27 mouse cellular contexts compared by ENCODE assay signal in genomic region chr3:91052654-91053053, GRCm38 (mm10). TPM values are rescaled to one million over a fixed set of nuclear protein-coding genes. Genes with fewer than 3 reads are reported as not detected.
A peak's percentile ranks its signal among the peaks of the same experiment; 100 is the strongest.
DNase-seq lines count a peak whose midpoint lies in the region; TF ChIP-seq lines count a peak whose summit lies in the region.
"Had no signal": no experiment of that assay in that cellular context is flagged by ENCODE, and none has a peak within 500 bp of the region (broad histone marks: within the 10 kb centered on the region; RNA-seq: fewer than 3 reads in every experiment).

No protein-coding gene starts in this region.

- H3K27ac ChIP-seq in left cerebral cortex, adult 2 months: no peak overlapping the region
- H3K27ac ChIP-seq in MEL (ENCODE audit: control insufficient read depth, low read depth, low read length): no peak overlapping the region
- H3K27ac ChIP-seq: embryonic facial prominence, embryonic 10.5 days; hindbrain, embryonic 15.5 days; intestine, embryonic 15.5 days; limb, embryonic 10.5 days; liver, embryonic 12.5 days; neural tube, embryonic 15.5 days had no signal

- DNase-seq in adrenal gland, postnatal 10 days: peak; percentile 6
- no peak for DNase-seq in adrenal gland, adult 18-20 months (ENCODE audit: low spot score in 2 of 2)
- no peak for DNase-seq in left cerebral cortex, adult 2 months (ENCODE audit: extremely low spot score in 1 of 2, low spot score in 2 of 2)
- DNase-seq in left cerebral cortex, adult 9 months (ENCODE audit: low spot score in 2 of 2): no peak
- DNase-seq in MEL (ENCODE audit: low read depth, low spot score): peak; percentile 8
- peak; percentile 2 for DNase-seq in brain, adult 2 months (ENCODE audit: low read depth, low spot score)
- no peak for DNase-seq in B cell, adult 2 months
- DNase-seq: cerebellum, adult 2 months; cerebellum, postnatal 36 days; gastrocnemius, postnatal 10 days; heart, adult 18-20 months; heart, postnatal 4 days; kidney, postnatal 14 days; lung, adult 2 months; lung, postnatal 4 days; thymus, postnatal 14 days had no signal

- no peak for TF ChIP-seq EP300 in MEL (IDR thresholded peaks at IDR 0.05; ENCODE audit: low read depth in 1 of 2, low read length in 2 of 2)

- H3K9ac ChIP-seq in MEL (ENCODE audit: control insufficient read depth, low read depth, low read length, poor library complexity, severe bottlenecking): no peak overlapping the region
- H3K9ac ChIP-seq: hindbrain, embryonic 15.5 days; intestine, embryonic 15.5 days; liver, embryonic 12.5 days; neural tube, embryonic 15.5 days had no signal

- H3K4me1 ChIP-seq in MEL (ENCODE audit: control insufficient read depth in 1 of 2, insufficient read depth in 2 of 2, low read length in 2 of 2): no peaks in the 10 kb centered on the region
- H3K4me1 ChIP-seq: embryonic facial prominence, embryonic 10.5 days; hindbrain, embryonic 15.5 days; intestine, embryonic 15.5 days; limb, embryonic 10.5 days; liver, embryonic 12.5 days; neural tube, embryonic 15.5 days had no signal

- peak; percentile 15 for TF ChIP-seq CTCF in left cerebral cortex, adult 2 months (IDR thresholded peaks at IDR 0.05)
- TF ChIP-seq CTCF in MEL (IDR thresholded peaks at IDR 0.05 in 2 of 3, conservative IDR thresholded peaks at IDR 0.05 in 1 of 3; ENCODE audit: control insufficient read depth in 1 of 3, insufficient read depth in 1 of 3, low read depth in 2 of 3, low read length in 3 of 3, poor library complexity in 1 of 3, severe bottlenecking in 1 of 3): peak in 2 of 3 experiments; percentile 6 to 23; a peak in 2 of 6 replicates

- no peaks in the 10 kb centered on the region for H3K79me2 ChIP-seq in MEL (ENCODE audit: control insufficient read depth, insufficient read depth, low read length, poor library complexity)

- no peaks in the 10 kb centered on the region for H3K9me3 ChIP-seq in MEL (replicated peaks; ENCODE audit: insufficient read depth, low read length)
- H3K9me3 ChIP-seq: hindbrain, embryonic 15.5 days; intestine, embryonic 15.5 days; limb, embryonic 10.5 days; liver, embryonic 12.5 days had no signal

- intact Hi-C loops in left cerebral cortex, adult 2 months (cut with DNase I): no loop called here

- no peaks in the 10 kb centered on the region for H3K36me3 ChIP-seq in MEL (ENCODE audit: control insufficient read depth in 1 of 2, insufficient read depth in 2 of 2, low read length in 2 of 2)
- H3K36me3 ChIP-seq: embryonic facial prominence, embryonic 10.5 days; hindbrain, embryonic 15.5 days; intestine, embryonic 15.5 days; limb, embryonic 10.5 days; liver, embryonic 12.5 days; neural tube, embryonic 15.5 days had no signal

- no peak; the same call in 1 of the 2 replicates for TF ChIP-seq RAD21 in MEL (IDR thresholded peaks at IDR 0.05; ENCODE audit: low read depth, low read length)

- no peak for TF ChIP-seq POLR2A in MEL (IDR thresholded peaks at IDR 0.05; ENCODE audit: control insufficient read depth in 1 of 2, insufficient read depth in 1 of 2, low read depth in 1 of 2, low read length in 2 of 2, poor library complexity in 1 of 2)

- H3K4me3 ChIP-seq in left cerebral cortex, adult 2 months: no peak overlapping the region
- no peak overlapping the region for H3K4me3 ChIP-seq in MEL (ENCODE audit: control insufficient read depth in 1 of 2, insufficient read depth in 1 of 2, low read depth in 2 of 2, low read length in 2 of 2)
- H3K4me3 ChIP-seq: embryonic facial prominence, embryonic 10.5 days; hindbrain, embryonic 15.5 days; intestine, embryonic 15.5 days; limb, embryonic 10.5 days; liver, embryonic 12.5 days; neural tube, embryonic 15.5 days had no signal

- H3K27me3 ChIP-seq in MEL (ENCODE audit: control insufficient read depth in 1 of 2, insufficient read depth in 2 of 2, low read length in 2 of 2): no peaks in the 10 kb centered on the region
- H3K27me3 ChIP-seq: hindbrain, embryonic 15.5 days; intestine, embryonic 15.5 days; liver, embryonic 12.5 days; neural tube, embryonic 15.5 days had no signal

TF ChIP-seq in MEL, 35 proteins besides CTCF, POLR2A, EP300 and RAD21:
- TF ChIP-seq RCOR1 (IDR thresholded peaks at IDR 0.05; ENCODE audit: low read depth, low read length) (no peak), SMC3 (IDR thresholded peaks at IDR 0.05; ENCODE audit: low read depth, low read length) (0 out of 2 replicates have a peak, but pooled peaks have one; percentile 9), ETS1 (IDR thresholded peaks at IDR 0.05; ENCODE audit: low read depth, low read length) (no peak)

RNA-seq across cellular contexts. Expression of gene 9130204L05Rik, which starts 37.9 kb away (rescaled TPM):
- not detected for total RNA-seq in adrenal gland, postnatal 10 days (2021)
- total RNA-seq in adrenal gland, adult 18-20 months (2021): not detected
- total RNA-seq in left cerebral cortex, adult 2 months (2021): not detected
- not detected in 2 replicates for total RNA-seq in MEL (2012; rRNA removed)
- polyA plus RNA-seq in MEL (2012; ENCODE audit: insufficient read depth in 1 of 2, insufficient read length in 2 of 2, low read depth in 1 of 2, low replicate concordance in 2 of 2, missing spikeins in 1 of 2): not detected
- total RNA-seq: adrenal gland, postnatal 36 days; gastrocnemius, postnatal 10 days; heart, adult 18-20 months; heart, postnatal 4 days; left cerebral cortex, adult 18-20 months had no signal
- polyA plus RNA-seq: cerebellum, adult 2 months; embryonic facial prominence, embryonic 10.5 days; forebrain, embryonic 11.5 days; heart, embryonic 14.5 days; hindbrain, embryonic 15.5 days; intestine, embryonic 15.5 days; limb, embryonic 10.5 days; liver, embryonic 12.5 days; lung, adult 2 months; midbrain, embryonic 16.5 days; neural tube, embryonic 15.5 days had no signal

Comparison
In these comparisons a context has a peak if more than half of its experiments do, and no peak if none do; other contexts are left out.
1. DNase-seq: peak in adrenal gland, postnatal 10 days (single experiment), MEL (single experiment) and brain, adult 2 months (single experiment); none in adrenal gland, adult 18-20 months (0 of 2), left cerebral cortex, adult 2 months (0 of 2), left cerebral cortex, adult 9 months (0 of 2) and B cell, adult 2 months (0 of 2).